Mouse (Mus musculus) T-cell, adult 66 days (primary cell): ENCODE results near the gene Gsdmc4. TPM values are rescaled to one million over a fixed set of nuclear protein-coding genes. Genes with fewer than 3 reads are reported as not detected.

Experiments used
- total RNA-seq, 2 experiments: library from RNA; stranded (reverse); gene quantifications; 3 replicates in 1 of 2; 4 replicates in 1 of 2; pipeline ENCODE4 v1.2.4; 2023

The Gsdmc4 gene
- total RNA-seq: 1 to 10 TPM in 1 of 2 experiments, not detected in 1; 1.2 TPM

DNA sequence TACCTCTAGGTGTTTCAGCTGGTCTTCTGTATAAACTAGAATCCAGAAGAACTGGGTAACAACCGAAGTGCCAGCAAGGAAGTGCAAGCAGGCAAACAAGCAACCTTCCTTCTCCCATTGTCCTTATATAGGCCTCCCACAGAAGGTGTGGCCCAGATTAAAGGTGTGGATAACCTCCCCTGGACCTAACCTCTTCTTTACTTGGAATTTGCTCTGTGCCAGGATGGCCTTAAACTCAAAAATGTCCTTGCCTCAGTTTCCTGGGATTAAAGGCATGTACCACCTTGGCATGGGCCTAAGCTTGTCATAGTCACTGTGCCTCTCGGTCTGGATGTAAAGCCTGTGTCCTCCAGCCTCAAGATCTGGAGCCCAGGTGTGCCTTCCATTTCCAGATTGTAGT, at the start of gene Gsdmc4:
Gene Gsdmc4, minus strand, starts transcription at position 101 of the 400 bp plus-strand sequence.

DNA sequence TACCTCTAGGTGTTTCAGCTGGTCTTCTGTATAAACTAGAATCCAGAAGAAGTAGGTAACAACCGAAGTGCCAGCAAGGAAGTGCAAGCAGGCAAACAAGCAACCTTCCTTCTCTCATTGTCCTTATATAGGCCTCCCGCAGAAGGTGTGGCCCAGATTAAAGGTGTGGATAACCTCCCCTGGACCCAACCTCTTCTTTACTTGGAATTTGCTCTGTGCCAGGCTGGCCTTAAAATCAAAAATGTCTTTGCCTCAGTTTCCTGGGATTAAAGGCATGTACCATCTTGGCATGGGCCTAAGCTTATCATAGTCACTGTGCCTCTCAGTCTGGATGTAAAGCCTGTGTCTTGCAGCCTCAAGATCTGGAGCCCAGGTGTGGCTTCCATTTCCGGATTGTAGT, 33.6 kb downstream of the Gsdmc4 start, which contains the start of gene Gsdmc3:
Gene Gsdmc3, minus strand, starts transcription at position 101 of the 400 bp plus-strand sequence.

Other genes with a start within 250 kb of the Gsdmc4 start
- not detected for gene Gsdmc2, start 67.1 kb downstream of the Gsdmc4 start, total RNA-seq
- gene Gsdmc3, start 33.7 kb downstream of the Gsdmc4 start, total RNA-seq: not detected
- 100 to 1,000 TPM; 211 to 229 TPM for gene Fam49b, start 148.2 kb upstream of the Gsdmc4 start, total RNA-seq